Mouse (Mus musculus): ENCODE data around the gene Tshb. TPM values are rescaled to one million over a fixed set of nuclear protein-coding genes. Genes with fewer than 3 reads are reported as not detected.
A peak's percentile ranks its signal among the peaks of the same experiment; 100 is the strongest.

Tshb gene
- total RNA-seq, 2 experiments from 2014 or later = not detected

GRCm38 (mm10) chr3:102751136-102751535 lies 31.4 kb downstream of the Tshb start:
- Histone ChIP-seq H3K27ac (no peak overlapping the region), H3K4me3 (no peak overlapping the region)
- TF ChIP-seq CTCF (IDR thresholded peaks at IDR 0.05) = no peak
- DNase-seq (ENCODE audit: extremely low spot score in 1 of 2, low spot score in 2 of 2) = no peak
- intact Hi-C loops (cut with DNase I) = no loop called here

GRCm38 (mm10) chr3:102748686-102749085 lies 33.8 kb downstream of the Tshb start:
- Histone ChIP-seq H3K4me3 (no peak overlapping the region), H3K27ac (no peak overlapping the region)
- no peak for TF ChIP-seq CTCF (IDR thresholded peaks at IDR 0.05)
- intact Hi-C loops (cut with DNase I) = no loop called here
- DNase-seq (ENCODE audit: extremely low spot score in 1 of 2, low spot score in 2 of 2) = no peak

GRCm38 (mm10) chr3:102748038-102748437 lies 34.5 kb downstream of the Tshb start:
- no peak for TF ChIP-seq CTCF (IDR thresholded peaks at IDR 0.05)
- Histone ChIP-seq H3K27ac (no peak overlapping the region), H3K4me3 (no peak overlapping the region)
- intact Hi-C loops (cut with DNase I) = no loop called here
- no peak for DNase-seq (ENCODE audit: extremely low spot score in 1 of 2, low spot score in 2 of 2)

GRCm38 (mm10) chr3:102746174-102746573 lies 36.3 kb downstream of the Tshb start:
- no peak overlapping the region for H3K4me3 ChIP-seq
- no peak for TF ChIP-seq CTCF (IDR thresholded peaks at IDR 0.05)
- intact Hi-C loops (cut with DNase I) = no loop called here
- no peak overlapping the region; the same call in 1 of the 2 replicates for H3K27ac ChIP-seq
- DNase-seq (ENCODE audit: extremely low spot score in 1 of 2, low spot score in 2 of 2) = no peak

GRCm38 (mm10) chr3:102744657-102745056 lies 37.9 kb downstream of the Tshb start:
- intact Hi-C loops (cut with DNase I) = no loop called here
- TF ChIP-seq CTCF (IDR thresholded peaks at IDR 0.05) = no peak
- DNase-seq (ENCODE audit: extremely low spot score in 1 of 2, low spot score in 2 of 2) = no peak
- Histone ChIP-seq H3K27ac (peak overlapping the region; percentile 53; the same call in 1 of the 2 replicates), H3K4me3 (no peak overlapping the region)

- TF ChIP-seq CTCF (IDR thresholded peaks at IDR 0.05) = no peak
- no peak for DNase-seq (ENCODE audit: extremely low spot score in 1 of 2, low spot score in 2 of 2)
- no peak overlapping the region for H3K4me3 ChIP-seq
- intact Hi-C loops (cut with DNase I) = no loop called here
- peak overlapping the region; percentile 53; the same call in 1 of the 2 replicates for H3K27ac ChIP-seq
These were observed 38.6 kb downstream of the Tshb start for GRCm38 (mm10) chr3:102743781-102744471.

- Histone ChIP-seq H3K4me3 (no peak overlapping the region), H3K27ac (no peak overlapping the region; the same call in 1 of the 2 replicates)
- DNase-seq (ENCODE audit: extremely low spot score in 1 of 2, low spot score in 2 of 2) = no peak
- intact Hi-C loops (cut with DNase I) = no loop called here
- no peak for TF ChIP-seq CTCF (IDR thresholded peaks at IDR 0.05)
These were observed 39.3 kb downstream of the Tshb start for GRCm38 (mm10) chr3:102743202-102743601.

- no peak for TF ChIP-seq CTCF (IDR thresholded peaks at IDR 0.05)
- Histone ChIP-seq H3K27ac (0 out of 2 replicates have a peak overlapping the region, but pooled peaks have one; percentile 44), H3K4me3 (no peak overlapping the region)
- no peak for DNase-seq (ENCODE audit: extremely low spot score in 1 of 2, low spot score in 2 of 2)
- intact Hi-C loops (cut with DNase I) = no loop called here
These were observed 39.8 kb downstream of the Tshb start for GRCm38 (mm10) chr3:102742725-102743124.

- Histone ChIP-seq H3K27ac (peak overlapping the region; percentile 15; the same call in 1 of the 2 replicates), H3K4me3 (no peak overlapping the region)
- intact Hi-C loops (cut with DNase I) = no loop called here
- no peak for TF ChIP-seq CTCF (IDR thresholded peaks at IDR 0.05)
- DNase-seq (ENCODE audit: extremely low spot score in 1 of 2, low spot score in 2 of 2) = no peak
These were observed 43.6 kb downstream of the Tshb start for GRCm38 (mm10) chr3:102738926-102739325.

GRCm38 (mm10) chr3:102738161-102738901 lies 44.2 kb downstream of the Tshb start:
- TF ChIP-seq CTCF (IDR thresholded peaks at IDR 0.05) = no peak
- DNase-seq (ENCODE audit: extremely low spot score in 1 of 2, low spot score in 2 of 2) = no peak
- intact Hi-C loops (cut with DNase I) = no loop called here
- Histone ChIP-seq H3K4me3 (peak overlapping the region; percentile 11; the same call in 1 of the 2 replicates), H3K27ac (peak overlapping the region; percentile 19; the same call in 1 of the 2 replicates)

GRCm38 (mm10) chr3:102737106-102737505 lies 45.4 kb downstream of the Tshb start:
- intact Hi-C loops (cut with DNase I) = no loop called here
- DNase-seq (ENCODE audit: extremely low spot score in 1 of 2, low spot score in 2 of 2) = no peak
- H3K27ac ChIP-seq = peak overlapping the region; percentile 53; the same call in 1 of the 2 replicates
- TF ChIP-seq CTCF (IDR thresholded peaks at IDR 0.05) = no peak
- no peak overlapping the region for H3K4me3 ChIP-seq

GRCm38 (mm10) chr3:102736436-102736835 lies 46.1 kb downstream of the Tshb start:
- peak overlapping the region; percentile 71; the same call in 1 of the 2 replicates for H3K4me3 ChIP-seq
- peak overlapping the region; percentile 5; the same call in 1 of the 2 replicates for H3K27ac ChIP-seq
- TF ChIP-seq CTCF (IDR thresholded peaks at IDR 0.05) = no peak

More at GRCm38 (mm10) chr3:102736436-102736835, 46.1 kb downstream of the Tshb start:
- intact Hi-C loops (cut with DNase I) = no loop called here
- no peak for DNase-seq (ENCODE audit: extremely low spot score in 1 of 2, low spot score in 2 of 2)
